Comparison of ENCODE assay signal across 26 mouse cellular contexts in the genomic region with DNA sequence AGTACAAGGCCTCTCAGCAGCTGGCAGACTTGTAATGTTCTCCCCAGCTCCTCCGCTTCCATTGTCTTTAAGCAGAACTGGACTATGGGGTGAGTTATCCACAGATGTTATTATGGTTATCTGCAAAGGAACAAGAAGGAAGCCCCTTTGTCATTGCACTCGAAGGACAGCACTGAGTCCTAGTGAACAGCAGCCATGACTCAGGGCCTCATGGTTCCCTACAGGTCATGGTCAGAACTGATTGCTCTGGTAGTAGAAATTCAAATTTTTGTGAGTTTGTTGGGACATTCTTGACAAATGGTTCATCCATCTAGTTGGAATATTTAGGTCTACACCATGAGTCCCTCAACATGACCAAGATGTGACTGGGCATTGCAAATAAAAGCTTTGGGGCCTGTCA.
DNase-seq lines count a peak whose midpoint lies in the region; ATAC-seq and TF ChIP-seq lines count a peak whose summit lies in the region.
"Had no signal": no experiment of that assay in that cellular context is flagged by ENCODE, and none has a peak within 500 bp of the region (broad histone marks: within the 10 kb centered on the region; RNA-seq: fewer than 3 reads in every experiment).

No protein-coding gene starts in this region.

- no peaks in the 10 kb centered on the region for H3K9me3 ChIP-seq in hindbrain, postnatal 0 days (ENCODE audit: low read length)
- H3K9me3 ChIP-seq in hindbrain, embryonic 14.5 days (ENCODE audit: control insufficient read depth, low read length) = no peaks in the 10 kb centered on the region
- no peaks in the 10 kb centered on the region for H3K9me3 ChIP-seq in midbrain, embryonic 11.5 days (ENCODE audit: control insufficient read depth, low read length)
- no peaks in the 10 kb centered on the region for H3K9me3 ChIP-seq in midbrain, embryonic 13.5 days
- H3K9me3 ChIP-seq: embryonic facial prominence, embryonic 10.5 days; embryonic facial prominence, embryonic 13.5 days; forebrain, embryonic 12.5 days; forebrain, embryonic 15.5 days; heart, embryonic 12.5 days; hindbrain, embryonic 15.5 days had no signal

- H3K27me3 ChIP-seq in hindbrain, postnatal 0 days (ENCODE audit: insufficient read depth, low read length) = no peaks in the 10 kb centered on the region
- H3K27me3 ChIP-seq in hindbrain, embryonic 14.5 days (ENCODE audit: control insufficient read depth, insufficient read depth, low read length) = no peaks in the 10 kb centered on the region
- H3K27me3 ChIP-seq in midbrain, embryonic 11.5 days (ENCODE audit: control insufficient read depth, insufficient read depth, low read length) = no peaks in the 10 kb centered on the region
- H3K27me3 ChIP-seq in midbrain, embryonic 13.5 days = no peaks in the 10 kb centered on the region
- H3K27me3 ChIP-seq: embryonic facial prominence, embryonic 13.5 days; forebrain, embryonic 12.5 days; forebrain, embryonic 15.5 days; heart, embryonic 12.5 days; hindbrain, embryonic 15.5 days had no signal

- no peak overlapping the region for H3K4me3 ChIP-seq in hindbrain, postnatal 0 days (ENCODE audit: low read length)
- no peak overlapping the region for H3K4me3 ChIP-seq in hindbrain, embryonic 14.5 days (replicated peaks; ENCODE audit: low read length)
- no peak overlapping the region for H3K4me3 ChIP-seq in midbrain, embryonic 11.5 days (ENCODE audit: low read depth, low read length)
- no peak overlapping the region for H3K4me3 ChIP-seq in midbrain, embryonic 13.5 days (replicated peaks)
- H3K4me3 ChIP-seq: embryonic facial prominence, embryonic 10.5 days; embryonic facial prominence, embryonic 13.5 days; erythroblast, embryonic 14.5 days; forebrain, embryonic 12.5 days; forebrain, embryonic 15.5 days; heart, embryonic 12.5 days; hindbrain, embryonic 15.5 days had no signal

- 87% methylated on average over 2 of the region's 2 CpGs for WGBS in hindbrain, postnatal 0 days
- 89% methylated on average over 2 of the region's 2 CpGs for WGBS in hindbrain, embryonic 14.5 days
- WGBS in midbrain, embryonic 11.5 days = 91% methylated on average over 2 of the region's 2 CpGs
- WGBS in midbrain, embryonic 13.5 days = 88% methylated on average over 2 of the region's 2 CpGs

- no peak for ATAC-seq in hindbrain, postnatal 0 days
- no peak for ATAC-seq in hindbrain, embryonic 14.5 days (ENCODE audit: low FRiP score)
- no peak for ATAC-seq in midbrain, embryonic 11.5 days (ENCODE audit: low FRiP score)
- no peak for ATAC-seq in midbrain, embryonic 13.5 days
- ATAC-seq: activated CD4-positive, CD25-positive, alpha-beta regulatory T cell, adult 4 months; forebrain, embryonic 15.5 days; intestine, embryonic 16.5 days had no signal

- H3K4me1 ChIP-seq in hindbrain, postnatal 0 days (ENCODE audit: insufficient read depth, low read length) = peaks cover 22% of the 10 kb centered on the region
- peaks cover 10% of the 10 kb centered on the region; the same call in 1 of the 2 replicates for H3K4me1 ChIP-seq in hindbrain, embryonic 14.5 days (replicated peaks; ENCODE audit: control insufficient read depth, insufficient read depth, low read length)
- H3K4me1 ChIP-seq in midbrain, embryonic 11.5 days (ENCODE audit: control insufficient read depth, insufficient read depth, low read length) = peaks cover 2% of the 10 kb centered on the region; the same call in 1 of the 2 replicates
- peaks cover 16% of the 10 kb centered on the region; the same call in 1 of the 2 replicates for H3K4me1 ChIP-seq in midbrain, embryonic 13.5 days (replicated peaks)
- H3K4me1 ChIP-seq: forebrain, embryonic 15.5 days had no signal

- H3K36me3 ChIP-seq in hindbrain, postnatal 0 days (ENCODE audit: insufficient read depth, low read length) = no peaks in the 10 kb centered on the region
- H3K36me3 ChIP-seq in hindbrain, embryonic 14.5 days (replicated peaks; ENCODE audit: control insufficient read depth, insufficient read depth) = no peaks in the 10 kb centered on the region
- H3K36me3 ChIP-seq in midbrain, embryonic 11.5 days (ENCODE audit: control insufficient read depth, insufficient read depth, low read length) = no peaks in the 10 kb centered on the region
- H3K36me3 ChIP-seq in midbrain, embryonic 13.5 days = no peaks in the 10 kb centered on the region
- H3K36me3 ChIP-seq: embryonic facial prominence, embryonic 10.5 days; embryonic facial prominence, embryonic 13.5 days; forebrain, embryonic 12.5 days; forebrain, embryonic 15.5 days; heart, embryonic 12.5 days; hindbrain, embryonic 15.5 days had no signal

- H3K4me2 ChIP-seq in hindbrain, postnatal 0 days (ENCODE audit: low read depth, low read length) = no peak overlapping the region
- H3K4me2 ChIP-seq in hindbrain, embryonic 14.5 days (replicated peaks) = no peak overlapping the region
- H3K4me2 ChIP-seq in midbrain, embryonic 11.5 days = no peak overlapping the region
- H3K4me2 ChIP-seq in midbrain, embryonic 13.5 days (replicated peaks) = no peak overlapping the region
- H3K4me2 ChIP-seq: embryonic facial prominence, embryonic 13.5 days; forebrain, embryonic 12.5 days; forebrain, embryonic 15.5 days; heart, embryonic 12.5 days; hindbrain, embryonic 15.5 days had no signal

- peak; percentile 5; the same call in 1 of the 2 replicates for TF ChIP-seq CTCF in hindbrain, postnatal 0 days (IDR thresholded peaks at IDR 0.05; ENCODE audit: low read depth)

- no peak overlapping the region for H3K27ac ChIP-seq in hindbrain, postnatal 0 days
- no peak overlapping the region for H3K27ac ChIP-seq in hindbrain, embryonic 14.5 days
- no peak overlapping the region for H3K27ac ChIP-seq in midbrain, embryonic 11.5 days (ENCODE audit: low read depth, low read length)
- H3K27ac ChIP-seq in midbrain, embryonic 13.5 days = no peak overlapping the region
- H3K27ac ChIP-seq: embryonic facial prominence, embryonic 10.5 days; embryonic facial prominence, embryonic 13.5 days; forebrain, embryonic 12.5 days; forebrain, embryonic 15.5 days; hindbrain, embryonic 15.5 days had no signal

- peak; percentile 70 to 83 for DNase-seq in adrenal gland, adult (ENCODE audit: inconsistent age in 2 of 2, low spot score in 1 of 2)
- DNase-seq in adrenal gland, postnatal 25 days = no peak
- peak; percentile 27 for DNase-seq in adrenal gland, postnatal 14 days
- no peak for DNase-seq in adrenal gland, adult 18-20 months (ENCODE audit: low spot score in 2 of 2)
- DNase-seq in hindbrain, postnatal 0 days (ENCODE audit: low spot score) = no peak
- DNase-seq in hindbrain, embryonic 14.5 days (ENCODE audit: low spot score) = no peak
- DNase-seq in midbrain, embryonic 11.5 days (ENCODE audit: low spot score, missing footprints) = peak; percentile 69
- DNase-seq: cerebellum, adult 11-12 months; cerebellum, adult 8-10 months; cerebellum, postnatal 10 days; cerebellum, postnatal 36 days; embryo, embryonic 11 days; gastrocnemius, postnatal 25 days; heart, postnatal 14 days; heart, postnatal 4 days; kidney, adult 2 months had no signal

- no peak overlapping the region for H3K9ac ChIP-seq in hindbrain, postnatal 0 days (replicated peaks; ENCODE audit: low read length)
- H3K9ac ChIP-seq in hindbrain, embryonic 14.5 days = no peak overlapping the region
- H3K9ac ChIP-seq in midbrain, embryonic 11.5 days (ENCODE audit: low read length) = no peak overlapping the region
- no peak overlapping the region for H3K9ac ChIP-seq in midbrain, embryonic 13.5 days (replicated peaks)
- H3K9ac ChIP-seq: embryonic facial prominence, embryonic 13.5 days; forebrain, embryonic 12.5 days; forebrain, embryonic 15.5 days; heart, embryonic 12.5 days; hindbrain, embryonic 15.5 days had no signal

Comparison
In these comparisons a context has a peak if more than half of its experiments do, and no peak if none do; other contexts are left out.
1. DNase-seq: peak in adrenal gland, adult (2 of 2), adrenal gland, postnatal 14 days (single experiment) and midbrain, embryonic 11.5 days (single experiment); none in adrenal gland, postnatal 25 days (single experiment), adrenal gland, adult 18-20 months (0 of 2), hindbrain, postnatal 0 days (single experiment) and hindbrain, embryonic 14.5 days (single experiment).